8 mouse cellular contexts compared by ENCODE assay signal in the genomic region with DNA sequence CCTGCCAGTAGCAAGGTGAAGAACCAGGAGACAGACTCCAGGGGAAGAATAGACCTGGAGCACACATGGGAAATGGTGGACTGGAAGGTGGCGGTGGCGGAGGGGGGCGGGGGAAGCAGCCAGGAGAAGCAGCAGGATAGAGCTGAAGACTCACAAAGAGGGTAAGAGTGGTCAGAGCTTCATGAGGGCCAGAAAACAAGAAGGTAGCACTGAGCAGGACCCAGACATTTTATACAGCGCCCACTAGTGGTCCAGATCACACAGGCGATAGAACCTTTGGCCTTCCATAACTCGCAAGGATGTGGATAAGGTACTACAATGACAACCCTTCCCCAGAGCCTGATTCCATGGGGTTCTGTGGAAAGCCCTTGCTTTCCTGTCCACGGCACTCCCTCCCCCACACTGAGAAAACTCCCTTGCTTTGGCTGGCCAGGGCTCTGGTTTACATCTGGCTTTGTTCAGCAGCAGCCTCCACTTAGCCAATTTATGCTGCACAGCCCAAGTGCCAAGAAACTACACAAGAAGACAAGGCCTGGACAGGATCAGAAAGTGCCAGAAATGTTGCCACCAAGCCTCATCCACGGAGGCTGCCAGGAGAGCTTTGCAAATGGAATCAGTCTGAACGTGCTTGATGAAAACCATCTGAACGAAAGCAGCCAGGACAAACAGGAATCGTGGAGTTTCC. TPM values are rescaled to one million over a fixed set of nuclear protein-coding genes. Genes with fewer than 3 reads are reported as not detected.
A peak's percentile ranks its signal among the peaks of the same experiment; 100 is the strongest.
DNase-seq lines count a peak whose midpoint lies in the region; ATAC-seq and TF ChIP-seq lines count a peak whose summit lies in the region.

No protein-coding gene starts in this region.

- no peak for ATAC-seq in hindbrain, postnatal 0 days
- ATAC-seq in hindbrain, embryonic 16.5 days, result no peak
- no peak for ATAC-seq in megakaryocyte, adult 5-6 weeks (ENCODE audit: poor library complexity, severe bottlenecking)

- no peak overlapping the region for H3K4me2 ChIP-seq in hindbrain, postnatal 0 days (ENCODE audit: low read depth, low read length)
- H3K4me2 ChIP-seq in hindbrain, embryonic 16.5 days (ENCODE audit: low read length), result no peak overlapping the region

- no peak for DNase-seq in hindbrain, postnatal 0 days (ENCODE audit: low spot score)
- peak; percentile 76 for DNase-seq in embryonic facial prominence, embryonic 10.5 days (ENCODE audit: low spot score)
- DNase-seq in heart, postnatal 14 days, result peak; percentile 11 to 51
- DNase-seq in lung, postnatal 25 days (ENCODE audit: low spot score), result peak; percentile 41
- no peak for DNase-seq in cerebellum, adult 18-20 months
- DNase-seq in forebrain, embryonic 10.5 days (ENCODE audit: extremely low spot score, low spot score), result no peak

- no peak overlapping the region for H3K27ac ChIP-seq in hindbrain, postnatal 0 days
- no peak overlapping the region for H3K27ac ChIP-seq in hindbrain, embryonic 16.5 days (ENCODE audit: low read depth, low read length)
- H3K27ac ChIP-seq in embryonic facial prominence, embryonic 10.5 days (replicated peaks), result peak overlapping the region; percentile 72
- no peak overlapping the region for H3K27ac ChIP-seq in forebrain, embryonic 10.5 days

- H3K4me1 ChIP-seq in hindbrain, postnatal 0 days (ENCODE audit: insufficient read depth, low read length), result no peaks in the 10 kb centered on the region
- no peaks in the 10 kb centered on the region for H3K4me1 ChIP-seq in hindbrain, embryonic 16.5 days (ENCODE audit: control insufficient read depth, insufficient read depth, low read depth, low read length)
- peaks cover 15% of the 10 kb centered on the region; the same call in 1 of the 2 replicates for H3K4me1 ChIP-seq in embryonic facial prominence, embryonic 10.5 days
- no peaks in the 10 kb centered on the region for H3K4me1 ChIP-seq in forebrain, embryonic 10.5 days

- intact Hi-C loops in heart, postnatal 14 days (cut with DNase I), result no loop called here

- no peak overlapping the region for H3K9ac ChIP-seq in hindbrain, postnatal 0 days (replicated peaks; ENCODE audit: low read length)
- H3K9ac ChIP-seq in hindbrain, embryonic 16.5 days (ENCODE audit: low read depth, low read length), result no peak overlapping the region

- no peaks in the 10 kb centered on the region for H3K27me3 ChIP-seq in hindbrain, postnatal 0 days (ENCODE audit: insufficient read depth, low read length)
- no peaks in the 10 kb centered on the region for H3K27me3 ChIP-seq in hindbrain, embryonic 16.5 days (replicated peaks; ENCODE audit: control insufficient read depth, insufficient read depth, low read length)
- no peaks in the 10 kb centered on the region for H3K27me3 ChIP-seq in embryonic facial prominence, embryonic 10.5 days (replicated peaks; ENCODE audit: low read depth, poor library complexity, severe bottlenecking)
- H3K27me3 ChIP-seq in forebrain, embryonic 10.5 days (ENCODE audit: poor library complexity, severe bottlenecking), result no peaks in the 10 kb centered on the region

- no peak overlapping the region for H3K4me3 ChIP-seq in hindbrain, postnatal 0 days (ENCODE audit: low read length)
- H3K4me3 ChIP-seq in hindbrain, embryonic 16.5 days (ENCODE audit: low read length), result no peak overlapping the region
- no peak overlapping the region for H3K4me3 ChIP-seq in embryonic facial prominence, embryonic 10.5 days
- H3K4me3 ChIP-seq in forebrain, embryonic 10.5 days, result no peak overlapping the region

- WGBS in hindbrain, postnatal 0 days, result 70% methylated on average over 11 of the region's 11 CpGs
- WGBS in hindbrain, embryonic 16.5 days, result 72% methylated on average over 11 of the region's 11 CpGs
- 54% methylated on average over 11 of the region's 11 CpGs for WGBS in embryonic facial prominence, embryonic 10.5 days
- 71% methylated on average over 11 of the region's 11 CpGs for WGBS in forebrain, embryonic 10.5 days

- H3K36me3 ChIP-seq in hindbrain, postnatal 0 days (ENCODE audit: insufficient read depth, low read length), result no peaks in the 10 kb centered on the region
- no peaks in the 10 kb centered on the region for H3K36me3 ChIP-seq in hindbrain, embryonic 16.5 days (ENCODE audit: control insufficient read depth, insufficient read depth, low read length)
- H3K36me3 ChIP-seq in embryonic facial prominence, embryonic 10.5 days (replicated peaks), result no peaks in the 10 kb centered on the region
- H3K36me3 ChIP-seq in forebrain, embryonic 10.5 days (replicated peaks), result no peaks in the 10 kb centered on the region

- peak; percentile 12; the same call in 1 of the 2 replicates for TF ChIP-seq CTCF in hindbrain, postnatal 0 days (IDR thresholded peaks at IDR 0.05; ENCODE audit: low read depth)

- H3K9me3 ChIP-seq in hindbrain, postnatal 0 days (ENCODE audit: low read length), result no peaks in the 10 kb centered on the region
- H3K9me3 ChIP-seq in hindbrain, embryonic 16.5 days (ENCODE audit: control insufficient read depth, low read length), result no peaks in the 10 kb centered on the region
- no peaks in the 10 kb centered on the region for H3K9me3 ChIP-seq in embryonic facial prominence, embryonic 10.5 days
- H3K9me3 ChIP-seq in forebrain, embryonic 10.5 days, result no peaks in the 10 kb centered on the region

RNA-seq across cellular contexts. Expression of gene Adamts8, which starts 34.1 kb away (rescaled TPM):
- total RNA-seq in hindbrain, postnatal 0 days (2014; rRNA removed), result 2.5 and 3.3 TPM in 2 replicates
- polyA plus RNA-seq in hindbrain, postnatal 0 days (2015; fragmentation: Nextera tagmentation; extraction: Ambion mirVana), result 1.7 and 1.8 TPM in 2 replicates
- 1.8 and 2.8 TPM in 2 replicates for polyA plus RNA-seq in hindbrain, embryonic 16.5 days (2015; fragmentation: Nextera tagmentation; extraction: Ambion mirVana)
- polyA plus RNA-seq in embryonic facial prominence, embryonic 10.5 days (2016; fragmentation: Nextera tagmentation; extraction: Ambion mirVana), result 0.57 and 0.93 TPM in 2 replicates
- 1 to 10 TPM; 4.4 to 6.8 TPM for total RNA-seq in heart, postnatal 14 days (2021)
- total RNA-seq in megakaryocyte, adult 5-6 weeks (2015), result not detected in 2 replicates
- not detected in 2 replicates for total RNA-seq in megakaryocyte, adult 5-6 weeks (2017)
- 0.42 and 0.76 TPM in 2 replicates for polyA plus RNA-seq in forebrain, embryonic 10.5 days (2016; fragmentation: Nextera tagmentation; extraction: Ambion mirVana)

RNA-seq across cellular contexts. Expression of gene Zbtb44, which starts 54.0 kb away (rescaled TPM):
- 13.7 and 18.6 TPM in 2 replicates for total RNA-seq in hindbrain, postnatal 0 days (2014; rRNA removed)
- polyA plus RNA-seq in hindbrain, postnatal 0 days (2015; fragmentation: Nextera tagmentation; extraction: Ambion mirVana), result 3.8 and 4.1 TPM in 2 replicates
- 2.9 and 3.4 TPM in 2 replicates for polyA plus RNA-seq in hindbrain, embryonic 16.5 days (2015; fragmentation: Nextera tagmentation; extraction: Ambion mirVana)
- polyA plus RNA-seq in embryonic facial prominence, embryonic 10.5 days (2016; fragmentation: Nextera tagmentation; extraction: Ambion mirVana), result 4.5 and 5.0 TPM in 2 replicates
- 10 to 100 TPM; 29.8 to 33.8 TPM for total RNA-seq in heart, postnatal 14 days (2021)
- total RNA-seq in megakaryocyte, adult 5-6 weeks (2015), result 38.3 and 45.9 TPM in 2 replicates
- 25.0 TPM in 2 replicates for total RNA-seq in megakaryocyte, adult 5-6 weeks (2017)
- polyA plus RNA-seq in forebrain, embryonic 10.5 days (2016; fragmentation: Nextera tagmentation; extraction: Ambion mirVana), result 4.1 and 4.4 TPM in 2 replicates

RNA-seq across cellular contexts. Expression of gene Adamts15, which starts 54.2 kb away (rescaled TPM):
- total RNA-seq in hindbrain, postnatal 0 days (2014; rRNA removed), result 14.6 and 20.2 TPM in 2 replicates
- 3.5 and 3.6 TPM in 2 replicates for polyA plus RNA-seq in hindbrain, postnatal 0 days (2015; fragmentation: Nextera tagmentation; extraction: Ambion mirVana)
- 6.2 and 7.6 TPM in 2 replicates for polyA plus RNA-seq in hindbrain, embryonic 16.5 days (2015; fragmentation: Nextera tagmentation; extraction: Ambion mirVana)
- polyA plus RNA-seq in embryonic facial prominence, embryonic 10.5 days (2016; fragmentation: Nextera tagmentation; extraction: Ambion mirVana), result 7.2 and 9.1 TPM in 2 replicates
- total RNA-seq in heart, postnatal 14 days (2021), result 10 to 100 TPM; 13.1 to 15.9 TPM
- total RNA-seq in megakaryocyte, adult 5-6 weeks (2015), result 0.07 TPM in 1 of 2 replicates, not detected in the other
- 0.04 TPM in 2 replicates for total RNA-seq in megakaryocyte, adult 5-6 weeks (2017)
- 8.2 and 8.6 TPM in 2 replicates for polyA plus RNA-seq in forebrain, embryonic 10.5 days (2016; fragmentation: Nextera tagmentation; extraction: Ambion mirVana)

Comparison
In these comparisons a context has a peak if more than half of its experiments do, and no peak if none do; other contexts are left out.
1. DNase-seq: peak in embryonic facial prominence, embryonic 10.5 days (single experiment), heart, postnatal 14 days (2 of 2) and lung, postnatal 25 days (single experiment); none in hindbrain, postnatal 0 days (single experiment), cerebellum, adult 18-20 months (0 of 2) and forebrain, embryonic 10.5 days (single experiment).